Mouse (Mus musculus) testis, adult 2 months (tissue): ENCODE measurements around the gene C2cd4a.

Experiments used
- CTCF ChIP-seq: fragments of 200-500 bp; IDR thresholded peaks from 2 replicates; pipeline ENCODE4 v1.5.1; 2012; ENCODE audit warnings: low read depth, mild to moderate bottlenecking, inconsistent platforms, low read length, moderate library complexity; ENCODE audit not compliant: control insufficient read depth, insufficient read depth, insufficient replicate concordance
- POLR2A ChIP-seq: fragments of 200-500 bp; IDR thresholded peaks from 2 replicates; pipeline ENCODE4 v1.6.1; 2012; ENCODE audit warnings: low read depth, mild to moderate bottlenecking, inconsistent platforms, low read length, moderate library complexity; ENCODE audit not compliant: control insufficient read depth

DNA sequence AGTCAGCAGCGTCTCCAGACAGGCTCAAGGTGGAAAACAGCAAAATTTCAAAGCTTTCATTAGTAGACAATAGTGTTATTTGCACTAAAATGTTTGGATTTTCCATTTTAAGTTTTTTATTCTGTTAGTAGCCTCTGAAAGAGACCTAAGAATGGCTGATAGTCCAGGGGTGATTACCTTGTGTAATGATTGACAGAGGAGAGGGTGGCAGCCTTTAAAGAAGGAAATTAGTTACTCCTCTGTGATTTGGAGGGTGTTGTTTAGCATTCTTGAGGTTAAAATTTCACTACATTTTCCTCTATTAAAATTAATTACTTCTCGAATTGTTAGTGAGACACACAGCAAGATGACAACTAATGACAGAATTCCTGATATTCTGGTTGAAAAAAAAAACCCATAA, 5.2 kb upstream of the C2cd4a start:
- TF ChIP-seq CTCF (no peak), POLR2A (no peak)
